Mouse (Mus musculus): ENCODE measurements around the gene Fez2.

DNA sequence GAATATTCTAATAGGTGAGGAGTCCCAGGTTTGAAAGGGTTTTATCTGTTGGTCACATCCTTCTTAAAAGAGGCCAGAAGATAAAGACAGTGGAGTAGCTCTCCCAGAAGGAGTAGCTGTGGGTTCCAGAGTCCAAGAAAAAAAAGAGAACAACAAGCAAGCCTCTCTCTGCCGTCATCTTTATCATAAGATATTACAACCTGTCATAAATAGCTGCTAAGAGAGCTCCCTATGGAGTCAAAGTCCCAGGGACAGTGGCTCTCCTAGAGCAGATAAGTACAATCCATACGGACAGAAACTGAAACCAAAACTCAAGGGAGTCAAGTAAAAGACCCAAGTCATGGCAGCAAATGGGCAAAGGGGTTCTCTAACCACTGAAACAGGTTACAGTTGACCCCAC lies 2.7 kb downstream of the Fez2 start:
- no peak for TF ChIP-seq EP300 (IDR thresholded peaks at IDR 0.05; ENCODE audit: low read depth)
- no peak for TF ChIP-seq CTCF (IDR thresholded peaks at IDR 0.05; ENCODE audit: low read depth)

Data from liver, postnatal 0 days (tissue).